Mouse (Mus musculus) kidney, postnatal 0 days (tissue): ENCODE results near the gene Pde5a. TPM values are rescaled to one million over a fixed set of nuclear protein-coding genes. Genes with fewer than 3 reads are reported as not detected.

Experiments used
- ATAC-seq: fragments of 200-750 bp; cut with Nextera tagmentation; replicated peaks from 2 replicates; pipeline ENCODE4 v1.8.0; 2017; ENCODE audit warnings: low read depth, moderate number of reproducible peaks, moderate TSS enrichment, moderate library complexity; ENCODE audit not compliant: low FRiP score
- DNase-seq: peaks from one replicate; pipeline ENCODE4 v3.0.0-alpha.2; 2016; ENCODE audit warnings: low spot score
- H3K27ac ChIP-seq: fragments of 300-500 bp; sonication (generic); 2 replicates; pipeline ENCODE4 v1.5.1; 2014; ENCODE audit warnings: mild to moderate bottlenecking
- H3K27me3 ChIP-seq: fragments of 300-500 bp; sonication (generic); 2 replicates; pipeline ENCODE4 v1.6.1; 2014; ENCODE audit warnings: low read length, mixed read lengths; ENCODE audit not compliant: insufficient read depth
- H3K36me3 ChIP-seq: fragments of 300-500 bp; sonication (generic); 2 replicates; pipeline ENCODE4 v1.6.1; 2014; ENCODE audit warnings: low read length, mixed read lengths; ENCODE audit not compliant: insufficient read depth
- H3K4me1 ChIP-seq: fragments of 300-500 bp; sonication (generic); replicated peaks from 2 replicates; pipeline ENCODE4 v1.6.1; 2014; ENCODE audit warnings: antibody characterized with exemption, low read length, mixed read lengths; ENCODE audit not compliant: insufficient read depth
- H3K4me2 ChIP-seq: fragments of 300-500 bp; sonication (generic); 2 replicates; pipeline ENCODE4 v1.6.1; 2014; ENCODE audit warnings: mild to moderate bottlenecking, low read length, moderate library complexity, mixed read lengths
- H3K4me3 ChIP-seq: fragments of 300-500 bp; sonication (generic); replicated peaks from 2 replicates; pipeline ENCODE4 v1.5.1; 2014; ENCODE audit warnings: low read depth, low read length
- H3K9ac ChIP-seq: fragments of 300-500 bp; sonication (generic); 2 replicates; pipeline ENCODE4 v1.6.1; 2014; ENCODE audit warnings: low read depth, low read length
- H3K9me3 ChIP-seq: fragments of 300-500 bp; sonication (generic); replicated peaks from 2 replicates; pipeline ENCODE4 v1.6.1; 2016; ENCODE audit warnings: low read length, inconsistent platforms, mixed read lengths
- CTCF ChIP-seq: IDR thresholded peaks from 2 replicates; pipeline ENCODE4 v1.5.1; 2016; ENCODE audit warnings: antibody characterized with exemption, low read depth, mild to moderate bottlenecking, moderate library complexity
- whole genome bisulfite sequencing: fragments of 180-500 bp; shearing (Covaris S2); extraction: QIAGEN DNeasy Blood & Tissue Kit; methylation state at CpG from one replicate; pipeline ENCODE4 v1.1.7; 2014; 5-methylcytosine and 5-hydroxymethylcytosine counted together
- polyA plus RNA-seq: library from polyadenylated mRNA; unstranded; fragments of >200 nt; fragmentation: Nextera tagmentation; extraction: Ambion mirVana; gene quantifications from 2 replicates; pipeline ENCODE4 v1.2.1, GENCODE M21; 2015

The Pde5a gene
- polyA plus RNA-seq, 1 experiment from 2014 or later = 3.7 TPM

- Histone ChIP-seq H3K27me3 (no peaks in the 10 kb centered on the region), H3K4me3 (peak overlapping the region; percentile 81), H3K4me2 (peak overlapping the region; percentile 82), H3K27ac (peak overlapping the region; percentile 91), H3K9me3 (no peaks in the 10 kb centered on the region), H3K9ac (peak overlapping the region; percentile 80), H3K36me3 (no peaks in the 10 kb centered on the region), H3K4me1 (no peaks in the 10 kb centered on the region)
- ATAC-seq (peak; percentile 61), DNase-seq (peak; percentile 79)
- 2% methylated on average over 22 of the region's 22 CpGs for WGBS
- TF ChIP-seq CTCF = no peak; the same call in 1 of the 2 replicates
These were observed 833 bp downstream of the Pde5a start for GRCm38 (mm10) chr3:122729601-122729959.

GRCm38 (mm10) chr3:122729960-122730740, 1.4 kb downstream of the Pde5a start:
- peak; percentile 76 for DNase-seq
- ATAC-seq = peak; percentile 77
- Histone ChIP-seq H3K36me3 (no peaks in the 10 kb centered on the region), H3K4me2 (peak overlapping the region; percentile 82), H3K4me3 (peak overlapping the region; percentile 81), H3K27ac (peak overlapping the region; percentile 91), H3K9me3 (no peaks in the 10 kb centered on the region), H3K27me3 (no peaks in the 10 kb centered on the region), H3K4me1 (no peaks in the 10 kb centered on the region), H3K9ac (peak overlapping the region; percentile 80)
- under 1% methylated on average over 79 of the region's 92 CpGs for WGBS
- TF ChIP-seq CTCF = peak; percentile 52

- H3K36me3 ChIP-seq = no peaks in the 10 kb centered on the region
- peak overlapping the region; percentile 80 for H3K9ac ChIP-seq
- 0 out of 2 replicates have a peak, but pooled peaks have one; percentile 0 for ATAC-seq
- no peaks in the 10 kb centered on the region for H3K9me3 ChIP-seq
- no peaks in the 10 kb centered on the region for H3K27me3 ChIP-seq
- no peak for TF ChIP-seq CTCF
- WGBS = 3% methylated on average over 13 of the region's 13 CpGs
- H3K4me3 ChIP-seq = peak overlapping the region; percentile 81
- peak overlapping the region; percentile 91 for H3K27ac ChIP-seq
- H3K4me2 ChIP-seq = peak overlapping the region; percentile 82
- peak; percentile 50 for DNase-seq
- no peaks in the 10 kb centered on the region for H3K4me1 ChIP-seq
These were observed 2.0 kb downstream of the Pde5a start for GRCm38 (mm10) chr3:122730741-122731235.

DNA sequence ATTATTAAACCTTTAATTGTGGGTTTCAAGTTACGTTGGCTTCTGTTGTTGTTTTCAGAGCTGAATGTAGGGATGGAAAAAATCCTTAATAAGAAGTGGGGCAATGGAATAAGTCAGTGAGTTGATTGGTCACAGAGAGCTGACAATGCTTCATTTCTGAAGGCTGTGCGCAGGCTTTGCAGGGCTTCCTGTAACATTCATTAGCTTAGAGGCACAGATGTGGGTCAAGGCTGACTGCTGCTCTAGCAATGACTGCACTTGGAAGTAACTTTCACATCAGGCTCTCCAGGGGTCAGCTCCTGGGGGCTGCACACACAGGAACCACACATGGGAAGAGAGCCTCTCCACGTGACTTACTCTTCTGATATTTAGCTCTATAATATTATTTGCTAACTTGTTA, 5.1 kb downstream of the Pde5a start:
- no peak overlapping the region for H3K4me3 ChIP-seq
- no peak overlapping the region for H3K4me2 ChIP-seq
- H3K9me3 ChIP-seq = no peaks in the 10 kb centered on the region
- H3K4me1 ChIP-seq = no peaks in the 10 kb centered on the region
- no peaks in the 10 kb centered on the region for H3K36me3 ChIP-seq
- WGBS = 70% methylated on average over 3 of the region's 3 CpGs
- ATAC-seq (no peak), DNase-seq (no peak)
- H3K27ac ChIP-seq = no peak overlapping the region
- no peak overlapping the region for H3K9ac ChIP-seq
- no peaks in the 10 kb centered on the region for H3K27me3 ChIP-seq
- no peak for TF ChIP-seq CTCF

GRCm38 (mm10) chr3:122734329-122734728, 5.6 kb downstream of the Pde5a start:
- no peaks in the 10 kb centered on the region for H3K9me3 ChIP-seq
- H3K4me2 ChIP-seq = no peak overlapping the region
- H3K27ac ChIP-seq = no peak overlapping the region
- H3K9ac ChIP-seq = no peak overlapping the region
- H3K4me3 ChIP-seq = no peak overlapping the region
- no peak for ATAC-seq
- DNase-seq = no peak
- H3K27me3 ChIP-seq = no peaks in the 10 kb centered on the region
- H3K4me1 ChIP-seq = no peaks in the 10 kb centered on the region
- no peaks in the 10 kb centered on the region for H3K36me3 ChIP-seq
- 84% methylated on average over 6 of the region's 6 CpGs for WGBS
- no peak for TF ChIP-seq CTCF

- no peak for TF ChIP-seq CTCF
- Histone ChIP-seq H3K36me3 (no peaks in the 10 kb centered on the region), H3K27me3 (no peaks in the 10 kb centered on the region), H3K27ac (no peak overlapping the region), H3K9me3 (no peaks in the 10 kb centered on the region), H3K4me2 (no peak overlapping the region), H3K9ac (no peak overlapping the region), H3K4me3 (no peak overlapping the region), H3K4me1 (no peaks in the 10 kb centered on the region)
- ATAC-seq = no peak
- WGBS = 98% methylated on average over 15 of the region's 15 CpGs
- no peak for DNase-seq
These were observed 10.7 kb downstream of the Pde5a start for GRCm38 (mm10) chr3:122739460-122739859.
